Mouse (Mus musculus) forebrain, postnatal 0 days (tissue): ENCODE measurements around the gene Nr3c2. TPM values are rescaled to one million over a fixed set of nuclear protein-coding genes. Genes with fewer than 3 reads are reported as not detected.

Source experiments
- ATAC-seq: fragments of 200-750 bp; cut with Nextera tagmentation; 2 replicates; pipeline ENCODE4 v1.8.0; 2017; ENCODE audit warnings: mild to moderate bottlenecking, moderate library complexity
- DNase-seq: peaks from one replicate; pipeline ENCODE4 v3.0.0-alpha.2; 2015
- H3K27ac ChIP-seq: fragments of 300-500 bp; sonication (generic); 2 replicates; pipeline ENCODE4 v1.5.1; 2014; ENCODE audit warnings: low read depth, mild to moderate bottlenecking, antibody characterized with exemption, low read length, moderate library complexity, mixed read lengths
- H3K27me3 ChIP-seq: fragments of 300-500 bp; sonication (generic); 2 replicates; pipeline ENCODE4 v1.6.1; 2014; ENCODE audit warnings: mild to moderate bottlenecking, low read length, mixed read lengths; ENCODE audit not compliant: insufficient read depth
- H3K36me3 ChIP-seq: fragments of 300-500 bp; sonication (generic); 2 replicates; pipeline ENCODE4 v1.6.1; 2014; ENCODE audit warnings: mild to moderate bottlenecking, moderate library complexity; ENCODE audit not compliant: insufficient read depth
- H3K4me1 ChIP-seq: fragments of 300-500 bp; sonication (generic); 2 replicates; pipeline ENCODE4 v1.6.1; 2014; ENCODE audit warnings: antibody characterized with exemption; ENCODE audit not compliant: insufficient read depth
- H3K4me2 ChIP-seq: fragments of 300-500 bp; sonication (generic); 2 replicates; pipeline ENCODE4 v1.6.1; 2014; ENCODE audit warnings: low read depth, mild to moderate bottlenecking, moderate library complexity
- H3K4me3 ChIP-seq: fragments of 300-500 bp; sonication (generic); 2 replicates; pipeline ENCODE4 v1.5.1; 2014; ENCODE audit warnings: low read depth, low read length, mixed read lengths
- H3K9ac ChIP-seq: fragments of 300-500 bp; sonication (generic); 2 replicates; pipeline ENCODE4 v1.6.1; 2014; ENCODE audit warnings: mild to moderate bottlenecking
- H3K9me3 ChIP-seq: fragments of 300-500 bp; sonication (generic); 2 replicates; pipeline ENCODE4 v1.6.1; 2016; ENCODE audit warnings: low read length
- CTCF ChIP-seq: sonication (generic); IDR thresholded peaks from 2 replicates; pipeline ENCODE4 v1.5.1; 2016; ENCODE audit warnings: antibody characterized with exemption, control low read depth, low read depth
- WGBS: fragments of 180-500 bp; shearing (Covaris S2); extraction: QIAGEN DNeasy Blood & Tissue Kit; methylation state at CpG from one replicate; pipeline ENCODE4 v1.1.7; 2014; 5-methylcytosine and 5-hydroxymethylcytosine counted together
- polyA plus RNA-seq: library from polyadenylated mRNA; unstranded; fragments of >200 nt; fragmentation: Nextera tagmentation; extraction: Ambion mirVana; gene quantifications from 2 replicates; pipeline ENCODE4 v1.2.1, GENCODE M21; 2015
- total RNA-seq: library from RNA; depleted of rRNA; stranded (reverse); fragments of >200 nt; gene quantifications from 2 replicates; pipeline ENCODE4 v1.2.3, GENCODE M21; 2014

The Nr3c2 gene
- total and polyA plus RNA-seq, 2 experiments from 2014 or later: 10.4 to 13.4 TPM

DNA sequence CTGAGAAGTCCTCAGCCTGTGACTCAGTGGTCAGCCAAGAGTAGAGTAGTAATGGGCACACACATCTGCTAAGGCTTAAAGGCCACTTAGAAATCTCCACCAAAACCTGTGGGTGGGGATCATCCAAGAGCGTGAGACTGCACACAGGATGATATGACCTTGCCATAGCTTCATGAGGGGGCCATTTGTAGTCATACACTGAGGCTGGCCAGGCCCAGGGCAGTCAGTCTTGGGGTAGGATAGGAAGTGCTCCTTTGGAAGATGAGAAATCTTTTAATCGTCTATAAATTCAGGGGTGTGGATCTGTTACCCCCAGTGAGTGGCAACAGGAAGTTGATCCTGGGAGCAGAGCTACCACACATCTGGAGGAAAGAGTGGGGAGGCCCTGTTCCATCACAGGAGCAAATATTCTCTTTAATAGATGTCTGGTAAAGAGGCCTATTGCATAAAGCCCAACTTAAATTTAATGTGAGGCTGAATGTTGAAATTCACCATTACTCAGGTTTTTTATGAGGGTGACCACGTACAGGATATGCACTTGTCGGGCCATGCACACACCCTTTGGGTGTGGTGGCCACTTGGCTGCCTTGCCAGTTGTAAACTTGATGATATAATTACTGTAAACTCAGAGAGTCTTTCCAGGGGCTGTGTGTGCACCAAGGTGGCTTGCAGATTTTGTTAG lies 270.7 kb downstream of the Nr3c2 start:
- Histone ChIP-seq H3K4me2 (no peak overlapping the region), H3K27ac (no peak overlapping the region), H3K9me3 (no peaks in the 10 kb centered on the region), H3K36me3 (no peaks in the 10 kb centered on the region), H3K4me3 (no peak overlapping the region), H3K27me3 (no peaks in the 10 kb centered on the region), H3K9ac (no peak overlapping the region), H3K4me1 (no peaks in the 10 kb centered on the region)
- WGBS: 95% methylated on average over 4 of the region's 4 CpGs
- no peak for DNase-seq
- ATAC-seq: no peak
- no peak for TF ChIP-seq CTCF

- Histone ChIP-seq H3K27ac (no peak overlapping the region), H3K9ac (no peak overlapping the region), H3K27me3 (no peaks in the 10 kb centered on the region), H3K36me3 (no peaks in the 10 kb centered on the region), H3K4me1 (no peaks in the 10 kb centered on the region), H3K4me3 (no peak overlapping the region), H3K9me3 (no peaks in the 10 kb centered on the region), H3K4me2 (no peak overlapping the region)
- no peak for TF ChIP-seq CTCF
- no peak for ATAC-seq
- no peak for DNase-seq
- 94% methylated on average over 4 of the region's 4 CpGs for WGBS
These were observed 271.2 kb downstream of the Nr3c2 start for GRCm38 (mm10) chr8:77170439-77170759.

DNA sequence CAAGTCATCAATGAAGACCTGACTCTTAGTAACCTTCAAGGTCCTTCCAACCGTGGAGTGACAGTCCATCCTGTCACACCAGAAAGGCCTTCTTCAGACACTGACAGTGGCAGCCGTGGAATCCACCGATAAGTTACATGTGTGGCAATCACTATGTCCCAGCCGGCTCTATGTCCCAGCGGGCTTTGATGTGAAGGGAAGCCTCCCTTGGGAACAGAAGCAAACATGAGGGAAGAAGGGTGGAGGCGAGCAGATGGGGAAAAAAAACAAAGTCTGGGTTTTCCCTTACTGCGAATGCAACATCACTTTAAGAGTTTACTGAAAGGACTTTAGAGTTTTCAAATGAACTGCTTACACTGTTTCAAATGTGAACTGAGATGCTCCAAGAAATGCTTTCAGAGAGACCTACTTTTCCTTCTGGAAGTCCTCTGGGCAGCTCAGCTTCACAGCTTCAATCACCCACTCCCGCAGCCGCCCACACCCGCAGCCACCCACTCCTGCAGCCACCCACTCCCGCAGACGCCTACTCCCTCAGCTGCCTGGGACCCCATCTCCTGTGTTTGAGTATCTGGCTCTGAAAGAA lies 273.9 kb downstream of the Nr3c2 start:
- no peaks in the 10 kb centered on the region for H3K36me3 ChIP-seq
- no peaks in the 10 kb centered on the region for H3K27me3 ChIP-seq
- H3K4me3 ChIP-seq: no peak overlapping the region
- no peak for TF ChIP-seq CTCF
- H3K9me3 ChIP-seq: no peaks in the 10 kb centered on the region
- DNase-seq (no peak), ATAC-seq (no peak)
- H3K4me1 ChIP-seq: no peaks in the 10 kb centered on the region
- no peak overlapping the region for H3K9ac ChIP-seq
- H3K27ac ChIP-seq: no peak overlapping the region
- no peak overlapping the region for H3K4me2 ChIP-seq
- WGBS: 69% methylated on average over 12 of the region's 12 CpGs

DNA sequence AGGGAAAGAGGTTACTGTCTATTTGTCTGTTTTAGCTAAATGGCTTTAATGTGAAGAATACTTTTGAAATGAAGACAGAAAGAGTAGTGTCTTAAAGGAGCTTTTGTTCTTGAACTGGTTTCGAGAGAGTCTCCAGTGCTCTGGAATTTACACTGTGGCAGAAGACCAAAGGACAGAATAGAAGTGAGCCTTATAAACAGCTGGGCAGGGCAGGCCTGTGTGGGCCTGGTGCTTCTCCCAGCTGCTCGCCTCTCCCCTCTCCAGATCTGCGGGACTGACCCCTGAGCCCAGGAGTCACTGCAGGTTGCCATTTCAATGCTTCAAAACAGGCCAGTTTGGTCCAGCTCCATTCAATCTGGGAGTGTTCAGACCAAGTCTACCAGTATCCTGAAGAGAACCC lies 274.5 kb downstream of the Nr3c2 start:
- Histone ChIP-seq H3K36me3 (no peaks in the 10 kb centered on the region), H3K27me3 (no peaks in the 10 kb centered on the region), H3K9me3 (no peaks in the 10 kb centered on the region), H3K4me2 (no peak overlapping the region), H3K27ac (no peak overlapping the region), H3K4me1 (no peaks in the 10 kb centered on the region), H3K4me3 (no peak overlapping the region), H3K9ac (no peak overlapping the region)
- WGBS: 58% methylated on average over 3 of the region's 3 CpGs
- TF ChIP-seq CTCF: no peak
- DNase-seq: no peak
- ATAC-seq: no peak

- DNase-seq (no peak), ATAC-seq (no peak)
- Histone ChIP-seq H3K4me3 (no peak overlapping the region), H3K4me1 (no peaks in the 10 kb centered on the region), H3K36me3 (no peaks in the 10 kb centered on the region), H3K4me2 (no peak overlapping the region), H3K9me3 (no peaks in the 10 kb centered on the region), H3K9ac (no peak overlapping the region), H3K27ac (no peak overlapping the region), H3K27me3 (no peaks in the 10 kb centered on the region)
- TF ChIP-seq CTCF: no peak
- 88% methylated on average over 4 of the region's 4 CpGs for WGBS
These were observed 276.2 kb downstream of the Nr3c2 start for GRCm38 (mm10) chr8:77175471-77175870.

- Histone ChIP-seq H3K4me1 (no peaks in the 10 kb centered on the region), H3K36me3 (no peaks in the 10 kb centered on the region), H3K27me3 (no peaks in the 10 kb centered on the region), H3K9ac (no peak overlapping the region), H3K9me3 (no peaks in the 10 kb centered on the region), H3K4me3 (no peak overlapping the region), H3K4me2 (no peak overlapping the region), H3K27ac (no peak overlapping the region)
- DNase-seq (no peak), ATAC-seq (no peak)
- no peak for TF ChIP-seq CTCF
- WGBS: 89% methylated on average over 4 of the region's 4 CpGs
These were observed 277.1 kb downstream of the Nr3c2 start for GRCm38 (mm10) chr8:77176343-77176742.

- ATAC-seq (no peak), DNase-seq (no peak)
- Histone ChIP-seq H3K9ac (no peak overlapping the region), H3K4me3 (no peak overlapping the region), H3K9me3 (no peaks in the 10 kb centered on the region), H3K4me2 (no peak overlapping the region), H3K27ac (no peak overlapping the region), H3K36me3 (no peaks in the 10 kb centered on the region), H3K27me3 (no peaks in the 10 kb centered on the region), H3K4me1 (peaks cover 3% of the 10 kb centered on the region; the same call in 1 of the 2 replicates)
- TF ChIP-seq CTCF: no peak
- WGBS: 95% methylated on average over 28 of the region's 28 CpGs
These were observed 286.6 kb downstream of the Nr3c2 start for GRCm38 (mm10) chr8:77185816-77186215.
